ENCODE assay signal across 10 mouse cellular contexts in the genomic region with DNA sequence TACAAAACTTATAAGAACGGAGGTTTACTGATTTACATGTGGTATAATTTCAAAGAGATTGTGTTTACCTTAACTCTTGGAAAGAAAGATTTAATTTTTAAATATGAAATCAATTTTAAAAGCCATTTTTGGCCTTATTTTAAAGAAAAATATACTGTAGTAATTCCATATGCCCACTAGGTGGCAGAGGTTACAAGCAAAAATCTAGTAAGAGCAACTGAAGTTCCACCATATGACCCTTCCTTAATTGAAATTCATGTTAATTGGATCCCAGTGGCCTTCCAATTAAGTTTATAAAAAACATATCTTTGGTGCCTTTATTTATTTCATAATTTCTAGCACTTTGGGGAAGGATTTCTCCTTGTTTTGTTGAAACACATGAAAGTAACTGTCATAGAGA.
DNase-seq lines count a peak whose midpoint lies in the region; ATAC-seq lines count a peak whose summit lies in the region.
"Had no signal": no experiment of that assay in that cellular context is flagged by ENCODE, and none has a peak within 500 bp of the region (broad histone marks: within the 10 kb centered on the region; RNA-seq: fewer than 3 reads in every experiment).

No protein-coding gene starts in this region.

- H3K27ac ChIP-seq in hindbrain, embryonic 11.5 days (ENCODE audit: low read depth, low read length) = no peak overlapping the region
- H3K27ac ChIP-seq in hindbrain, embryonic 10.5 days = no peak overlapping the region
- H3K27ac ChIP-seq: liver, embryonic 13.5 days had no signal

- no peak overlapping the region for H3K4me2 ChIP-seq in hindbrain, embryonic 11.5 days (replicated peaks; ENCODE audit: low read depth, low read length)
- H3K4me2 ChIP-seq: liver, embryonic 13.5 days had no signal

- WGBS in hindbrain, embryonic 11.5 days = 27% methylated on average over 1 of the region's 1 CpGs
- WGBS in hindbrain, embryonic 10.5 days = 25% methylated on average over 1 of the region's 1 CpGs

- H3K9me3 ChIP-seq in hindbrain, embryonic 11.5 days (ENCODE audit: control insufficient read depth, low read length) = no peaks in the 10 kb centered on the region
- no peaks in the 10 kb centered on the region for H3K9me3 ChIP-seq in hindbrain, embryonic 10.5 days
- H3K9me3 ChIP-seq: liver, embryonic 13.5 days had no signal

- H3K4me3 ChIP-seq in hindbrain, embryonic 11.5 days (ENCODE audit: low read depth, low read length) = no peak overlapping the region
- no peak overlapping the region for H3K4me3 ChIP-seq in hindbrain, embryonic 10.5 days
- H3K4me3 ChIP-seq: liver, embryonic 13.5 days had no signal

- peak; percentile 37 for DNase-seq in hindbrain, embryonic 11.5 days (ENCODE audit: low spot score)
- no peak for DNase-seq in hindbrain, embryonic 10.5 days (ENCODE audit: low spot score)
- DNase-seq in thymus, postnatal 0 days (ENCODE audit: low spot score) = peak; percentile 19
- DNase-seq in thymus, postnatal 4 days = no peak
- DNase-seq in embryo, embryonic 11.5 days (ENCODE audit: low read depth, low spot score) = peak; percentile 9
- peak; percentile 29 for DNase-seq in telencephalon, adult 2 months (ENCODE audit: low read depth, low spot score)
- DNase-seq in adrenal gland, postnatal 36 days = no peak
- DNase-seq in layer of hippocampus, adult 9-10 months (ENCODE audit: low spot score) = no peak
- DNase-seq: liver, embryonic 13.5 days had no signal

- H3K27me3 ChIP-seq in hindbrain, embryonic 11.5 days (ENCODE audit: control insufficient read depth, insufficient read depth, low read length) = no peaks in the 10 kb centered on the region
- no peaks in the 10 kb centered on the region for H3K27me3 ChIP-seq in hindbrain, embryonic 10.5 days (ENCODE audit: insufficient read depth, poor library complexity, severe bottlenecking)
- H3K27me3 ChIP-seq: liver, embryonic 13.5 days had no signal

- ATAC-seq in hindbrain, embryonic 11.5 days (ENCODE audit: low FRiP score) = no peak
- ATAC-seq: Patski had no signal

- no peak overlapping the region for H3K9ac ChIP-seq in hindbrain, embryonic 11.5 days (ENCODE audit: low read depth, low read length)
- H3K9ac ChIP-seq: liver, embryonic 13.5 days had no signal

- H3K36me3 ChIP-seq in hindbrain, embryonic 11.5 days (ENCODE audit: control insufficient read depth, insufficient read depth, low read length) = no peaks in the 10 kb centered on the region
- H3K36me3 ChIP-seq in hindbrain, embryonic 10.5 days = no peaks in the 10 kb centered on the region
- H3K36me3 ChIP-seq: liver, embryonic 13.5 days had no signal

- H3K4me1 ChIP-seq in hindbrain, embryonic 11.5 days (replicated peaks; ENCODE audit: control insufficient read depth, insufficient read depth, low read length) = no peaks in the 10 kb centered on the region
- no peaks in the 10 kb centered on the region for H3K4me1 ChIP-seq in hindbrain, embryonic 10.5 days (replicated peaks)
- H3K4me1 ChIP-seq: liver, embryonic 13.5 days had no signal

Comparison
In these comparisons a context has a peak if more than half of its experiments do, and no peak if none do; other contexts are left out.
1. DNase-seq: peak in hindbrain, embryonic 11.5 days (single experiment), thymus, postnatal 0 days (single experiment), embryo, embryonic 11.5 days (single experiment) and telencephalon, adult 2 months (single experiment); none in hindbrain, embryonic 10.5 days (single experiment), thymus, postnatal 4 days (single experiment), adrenal gland, postnatal 36 days (0 of 2) and layer of hippocampus, adult 9-10 months (single experiment).